Mouse (Mus musculus) erythroblast, embryonic 14.5 days (primary cell): Measurements from ENCODE around the gene Zfr2. TPM values are rescaled to one million over a fixed set of nuclear protein-coding genes. Genes with fewer than 3 reads are reported as not detected.

Source experiments
- H3K27me3 ChIP-seq: 2 replicates; pipeline ENCODE4 v1.6.1; 2012; ENCODE audit warnings: inconsistent platforms; ENCODE audit not compliant: control insufficient read depth
- H3K36me3 ChIP-seq: 2 replicates; pipeline ENCODE4 v1.6.1; 2012; ENCODE audit warnings: mild to moderate bottlenecking, inconsistent platforms; ENCODE audit not compliant: control insufficient read depth
- H3K4me1 ChIP-seq: 2 replicates; pipeline ENCODE4 v1.6.1; 2012; ENCODE audit warnings: inconsistent platforms; ENCODE audit not compliant: control insufficient read depth
- H3K4me3 ChIP-seq: replicated peaks from 2 replicates; pipeline ENCODE3; 2012; ENCODE audit warnings: moderate library complexity, mild to moderate bottlenecking, inconsistent platforms
- H3K9me3 ChIP-seq: 2 replicates; pipeline ENCODE4 v1.6.1; 2012; ENCODE audit warnings: low read length, inconsistent platforms, mixed read lengths; ENCODE audit not compliant: control insufficient read depth
- GATA1 ChIP-seq: IDR thresholded peaks from 2 replicates; pipeline ENCODE4 v1.6.1; 2012; ENCODE audit warnings: low read length, inconsistent platforms, mixed read lengths
- TAL1 ChIP-seq: IDR thresholded peaks from 3 replicates; pipeline ENCODE4 v1.6.1; 2012; ENCODE audit warnings: low read length, inconsistent platforms, mixed read lengths
- polyA plus RNA-seq: library from polyadenylated mRNA; stranded (reverse); fragments of >175 nt; gene quantifications from 2 replicates; pipeline ENCODE4 v1.2.3, GENCODE M21; 2012

The Zfr2 gene
- polyA plus RNA-seq, 1 experiment = not detected

GRCm38 (mm10) chr10:81268643-81269412 lies 35.9 kb downstream of the Zfr2 start:
- Histone ChIP-seq H3K4me3 (peak overlapping the region; percentile 74), H3K9me3 (no peaks in the 10 kb centered on the region), H3K36me3 (peaks cover 56% of the 10 kb centered on the region), H3K27me3 (no peaks in the 10 kb centered on the region), H3K4me1 (peaks cover 50% of the 10 kb centered on the region)
- TF ChIP-seq GATA1 = no peak
- no peak for TF ChIP-seq TAL1

- no peak for TF ChIP-seq GATA1
- TF ChIP-seq TAL1 = no peak
- Histone ChIP-seq H3K9me3 (no peaks in the 10 kb centered on the region), H3K27me3 (no peaks in the 10 kb centered on the region)
These were observed 39.4 kb downstream of the Zfr2 start for GRCm38 (mm10) chr10:81272356-81272755.

GRCm38 (mm10) chr10:81273842-81274241 lies 40.9 kb downstream of the Zfr2 start:
- Histone ChIP-seq H3K36me3 (peaks cover 36% of the 10 kb centered on the region), H3K4me3 (no peak overlapping the region), H3K9me3 (no peaks in the 10 kb centered on the region), H3K4me1 (peaks cover 5% of the 10 kb centered on the region), H3K27me3 (peaks cover 8% of the 10 kb centered on the region)
- TF ChIP-seq TAL1 (no peak), GATA1 (no peak)

More at GRCm38 (mm10) chr10:81272356-81272755, 39.4 kb downstream of the Zfr2 start:
- no peak overlapping the region for H3K4me3 ChIP-seq
- peaks cover 20% of the 10 kb centered on the region for H3K4me1 ChIP-seq
- H3K36me3 ChIP-seq = peaks cover 36% of the 10 kb centered on the region

- TF ChIP-seq TAL1 = no peak
- TF ChIP-seq GATA1 = no peak
- Histone ChIP-seq H3K4me1 (peaks cover 5% of the 10 kb centered on the region), H3K9me3 (no peaks in the 10 kb centered on the region; the same call in 1 of the 2 replicates), H3K4me3 (no peak overlapping the region), H3K27me3 (peaks cover 40% of the 10 kb centered on the region), H3K36me3 (peaks cover 11% of the 10 kb centered on the region)
These were observed 44.7 kb downstream of the Zfr2 start for GRCm38 (mm10) chr10:81277676-81278075.

GRCm38 (mm10) chr10:81279496-81279895 lies 46.5 kb downstream of the Zfr2 start:
- H3K4me3 ChIP-seq = no peak overlapping the region
- no peaks in the 10 kb centered on the region; the same call in 1 of the 2 replicates for H3K9me3 ChIP-seq
- no peak for TF ChIP-seq TAL1
- no peak for TF ChIP-seq GATA1
- H3K36me3 ChIP-seq = no peaks in the 10 kb centered on the region
- peaks cover 58% of the 10 kb centered on the region for H3K27me3 ChIP-seq
- H3K4me1 ChIP-seq = peaks cover 5% of the 10 kb centered on the region

- peaks cover 74% of the 10 kb centered on the region for H3K27me3 ChIP-seq
- TF ChIP-seq GATA1 = no peak
- TF ChIP-seq TAL1 = no peak
These were observed 51.2 kb downstream of the Zfr2 start for GRCm38 (mm10) chr10:81284189-81284588.

GRCm38 (mm10) chr10:81284719-81285118 lies 51.8 kb downstream of the Zfr2 start:
- Histone ChIP-seq H3K27me3 (peaks cover 69% of the 10 kb centered on the region), H3K4me3 (no peak overlapping the region), H3K36me3 (no peaks in the 10 kb centered on the region), H3K4me1 (peaks cover 43% of the 10 kb centered on the region), H3K9me3 (peaks cover 4% of the 10 kb centered on the region; the same call in 1 of the 2 replicates)
- TF ChIP-seq TAL1 = no peak
- no peak for TF ChIP-seq GATA1

More at GRCm38 (mm10) chr10:81284189-81284588, 51.2 kb downstream of the Zfr2 start:
- peaks cover 4% of the 10 kb centered on the region; the same call in 1 of the 2 replicates for H3K9me3 ChIP-seq
- H3K4me1 ChIP-seq = peaks cover 43% of the 10 kb centered on the region
- no peaks in the 10 kb centered on the region for H3K36me3 ChIP-seq
- H3K4me3 ChIP-seq = no peak overlapping the region

- no peaks in the 10 kb centered on the region for H3K36me3 ChIP-seq
- TF ChIP-seq GATA1 (no peak), TAL1 (no peak)
- H3K4me3 ChIP-seq = peak overlapping the region; percentile 52
- H3K9me3 ChIP-seq = peaks cover 4% of the 10 kb centered on the region; the same call in 1 of the 2 replicates
- H3K4me1 ChIP-seq = peaks cover 46% of the 10 kb centered on the region
- H3K27me3 ChIP-seq = peaks cover 58% of the 10 kb centered on the region
These were observed 52.9 kb downstream of the Zfr2 start for GRCm38 (mm10) chr10:81285694-81286450.

GRCm38 (mm10) chr10:81286586-81286985 lies 53.6 kb downstream of the Zfr2 start:
- Histone ChIP-seq H3K4me3 (no peak overlapping the region), H3K36me3 (no peaks in the 10 kb centered on the region), H3K27me3 (peaks cover 54% of the 10 kb centered on the region), H3K4me1 (peaks cover 54% of the 10 kb centered on the region), H3K9me3 (peaks cover 4% of the 10 kb centered on the region; the same call in 1 of the 2 replicates)
- no peak for TF ChIP-seq GATA1
- TF ChIP-seq TAL1 = no peak
